7 mouse cellular contexts compared by ENCODE assay signal in genomic region chr3:144202574-144203258, GRCm38 (mm10). TPM values are rescaled to one million over a fixed set of nuclear protein-coding genes. Genes with fewer than 3 reads are reported as not detected.
DNase-seq lines count a peak whose midpoint lies in the region; ATAC-seq and TF ChIP-seq lines count a peak whose summit lies in the region.

No protein-coding gene starts in this region.

- TF ChIP-seq POLR2A in thymus, adult 2 months (IDR thresholded peaks at IDR 0.05; ENCODE audit: control insufficient read depth, extremely low read depth, insufficient read depth, low read length, poor library complexity), result no peak

- H3K27ac ChIP-seq in thymus, adult 2 months (ENCODE audit: control insufficient read depth, insufficient read depth, low read length), result no peak overlapping the region
- H3K27ac ChIP-seq in forebrain, embryonic 12.5 days, result peak overlapping the region; percentile 88
- peak overlapping the region; percentile 86 for H3K27ac ChIP-seq in liver, embryonic 15.5 days (replicated peaks)

- H3K27me3 ChIP-seq in thymus, adult 2 months (ENCODE audit: control insufficient read depth, insufficient read depth, low read length), result no peaks in the 10 kb centered on the region
- 0 out of 2 replicates have a peak, but pooled peaks cover 4% of the 10 kb centered on the region for H3K27me3 ChIP-seq in forebrain, embryonic 12.5 days
- H3K27me3 ChIP-seq in liver, embryonic 15.5 days, result peaks cover 19% of the 10 kb centered on the region

- TF ChIP-seq CTCF in thymus, adult 2 months (IDR thresholded peaks at IDR 0.05; ENCODE audit: borderline replicate concordance, control insufficient read depth, extremely low read depth, insufficient read depth, low read length, poor library complexity), result no peak

- H3K4me3 ChIP-seq in thymus, adult 2 months (ENCODE audit: control insufficient read depth, insufficient read depth, low read length), result peak overlapping the region; percentile 65
- peak overlapping the region; percentile 72 for H3K4me3 ChIP-seq in forebrain, embryonic 12.5 days (replicated peaks)
- peak overlapping the region; percentile 75 for H3K4me3 ChIP-seq in liver, embryonic 15.5 days (replicated peaks)

- 0 out of 2 replicates have a peak, but pooled peaks cover 4% of the 10 kb centered on the region for H3K36me3 ChIP-seq in thymus, adult 2 months (ENCODE audit: control insufficient read depth, insufficient read depth, low read length)
- H3K36me3 ChIP-seq in forebrain, embryonic 12.5 days (replicated peaks), result no peaks in the 10 kb centered on the region
- H3K36me3 ChIP-seq in liver, embryonic 15.5 days (replicated peaks), result no peaks in the 10 kb centered on the region

- ATAC-seq in forebrain, embryonic 12.5 days (ENCODE audit: low FRiP score), result no peak
- ATAC-seq in liver, embryonic 15.5 days (ENCODE audit: insufficient read depth), result no peak

- no peaks in the 10 kb centered on the region for H3K9me3 ChIP-seq in forebrain, embryonic 12.5 days
- no peaks in the 10 kb centered on the region for H3K9me3 ChIP-seq in liver, embryonic 15.5 days (replicated peaks)

- peak overlapping the region; percentile 96 for H3K9ac ChIP-seq in forebrain, embryonic 12.5 days
- H3K9ac ChIP-seq in liver, embryonic 15.5 days, result peak overlapping the region; percentile 67

- no peak for DNase-seq in thymus, adult 2 months
- DNase-seq in thymus, adult 18-20 months, result no peak
- no peak for DNase-seq in spleen, adult 18-20 months
- DNase-seq in right cerebral cortex, postnatal 4 days, result no peak
- no peak for DNase-seq in spleen, postnatal 10 days (ENCODE audit: low spot score in 2 of 2)

- peaks cover 16% of the 10 kb centered on the region for H3K4me1 ChIP-seq in thymus, adult 2 months (replicated peaks; ENCODE audit: control insufficient read depth, insufficient read depth, low read length)
- H3K4me1 ChIP-seq in forebrain, embryonic 12.5 days, result peaks cover 50% of the 10 kb centered on the region
- H3K4me1 ChIP-seq in liver, embryonic 15.5 days (replicated peaks), result peaks cover 68% of the 10 kb centered on the region

- WGBS in thymus, adult 2 months, result under 1% methylated on average over 14 of the region's 14 CpGs
- under 1% methylated on average over 14 of the region's 14 CpGs for WGBS in forebrain, embryonic 12.5 days
- under 1% methylated on average over 14 of the region's 14 CpGs for WGBS in liver, embryonic 15.5 days (ENCODE audit: insufficient replicate concordance)

- peak overlapping the region; percentile 93 for H3K4me2 ChIP-seq in forebrain, embryonic 12.5 days
- H3K4me2 ChIP-seq in liver, embryonic 15.5 days, result peak overlapping the region; percentile 95

RNA-seq across cellular contexts. Expression of gene Lmo4, which starts 2.3 kb away (rescaled TPM):
- 99.1 and 106 TPM in 2 replicates for polyA plus RNA-seq in thymus, adult 2 months (2012; rRNA removed)
- 50.7 and 55.2 TPM in 2 replicates for polyA plus RNA-seq in forebrain, embryonic 12.5 days (2016; fragmentation: Nextera tagmentation; extraction: Ambion mirVana)
- 12.5 and 12.8 TPM in 2 replicates for polyA plus RNA-seq in liver, embryonic 15.5 days (2015; fragmentation: Nextera tagmentation; extraction: Ambion mirVana)
